Mouse (Mus musculus) thymus, adult 18-20 months (tissue): Measurements from ENCODE around the gene Ptgfrn.

Experiments
- DNase-seq, 2 experiments: peaks; one replicate each; pipeline ENCODE4 v3.0.0; 2022; ENCODE audit warnings: mixed read lengths in 2 of 2

The Ptgfrn gene

DNA sequence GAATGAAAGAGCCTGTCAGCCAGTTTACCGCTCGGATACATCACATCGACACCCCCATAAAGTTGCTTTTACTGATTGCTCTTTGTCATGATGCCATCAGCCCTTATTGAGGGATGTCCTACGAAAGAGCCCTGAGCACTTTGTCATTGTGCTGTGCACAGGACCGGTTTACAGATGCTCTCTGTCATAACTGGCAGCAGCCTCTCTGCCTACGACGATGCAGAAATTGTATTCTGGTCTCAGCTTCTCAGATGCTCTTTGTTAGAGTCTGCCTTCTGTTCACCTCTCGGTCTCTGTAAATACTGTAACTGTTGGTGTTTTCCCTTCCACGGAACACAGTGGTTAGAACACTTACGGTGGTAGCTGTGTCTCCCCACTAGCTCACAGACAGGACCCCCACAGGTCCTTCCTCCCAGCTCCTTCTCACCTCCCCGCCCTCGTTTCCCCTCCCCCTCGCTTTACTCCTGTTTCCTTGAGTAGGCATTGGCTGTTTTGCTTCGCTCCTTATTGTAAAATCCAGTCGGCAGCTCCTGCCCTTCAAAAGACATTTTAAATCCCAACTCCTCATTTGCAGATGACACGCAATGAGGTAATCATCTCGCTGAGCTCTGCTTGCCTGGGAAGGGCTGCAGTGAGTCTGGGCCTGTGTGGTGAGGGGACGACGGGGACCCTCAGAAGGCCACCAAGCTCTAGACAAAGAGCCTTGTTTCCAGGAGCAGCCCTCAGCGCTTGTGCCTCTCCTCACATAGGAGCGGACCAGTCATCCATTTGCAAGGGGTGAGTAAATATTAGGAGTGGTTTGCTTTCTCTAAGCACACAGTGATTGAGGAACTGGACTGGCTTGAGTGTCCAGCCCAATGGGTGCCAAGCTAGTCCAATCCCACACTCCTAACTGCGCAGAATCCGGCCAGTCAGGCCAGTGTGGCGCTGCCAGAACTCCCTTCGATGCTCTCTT lies 6.6 kb upstream of the Ptgfrn start:
- no peak for DNase-seq

DNA sequence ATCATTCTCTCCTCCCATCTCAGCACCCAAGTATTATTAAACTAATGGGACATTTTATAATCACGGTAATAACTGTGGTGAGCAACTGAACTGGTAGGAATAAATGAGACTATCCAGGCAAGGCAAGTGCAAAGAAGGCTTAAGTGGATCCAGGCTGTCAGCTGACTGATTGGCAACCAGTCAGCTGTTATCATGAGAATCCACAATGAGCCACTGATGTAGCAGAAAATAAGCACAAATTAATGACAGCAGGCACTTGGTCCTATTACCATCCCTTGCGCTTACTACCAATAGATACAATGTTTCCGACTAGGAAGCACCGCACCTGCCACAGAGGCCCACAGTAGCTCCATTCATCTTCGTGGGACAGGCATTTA lies 2.4 kb upstream of the Ptgfrn start:
- no peak for DNase-seq

DNA sequence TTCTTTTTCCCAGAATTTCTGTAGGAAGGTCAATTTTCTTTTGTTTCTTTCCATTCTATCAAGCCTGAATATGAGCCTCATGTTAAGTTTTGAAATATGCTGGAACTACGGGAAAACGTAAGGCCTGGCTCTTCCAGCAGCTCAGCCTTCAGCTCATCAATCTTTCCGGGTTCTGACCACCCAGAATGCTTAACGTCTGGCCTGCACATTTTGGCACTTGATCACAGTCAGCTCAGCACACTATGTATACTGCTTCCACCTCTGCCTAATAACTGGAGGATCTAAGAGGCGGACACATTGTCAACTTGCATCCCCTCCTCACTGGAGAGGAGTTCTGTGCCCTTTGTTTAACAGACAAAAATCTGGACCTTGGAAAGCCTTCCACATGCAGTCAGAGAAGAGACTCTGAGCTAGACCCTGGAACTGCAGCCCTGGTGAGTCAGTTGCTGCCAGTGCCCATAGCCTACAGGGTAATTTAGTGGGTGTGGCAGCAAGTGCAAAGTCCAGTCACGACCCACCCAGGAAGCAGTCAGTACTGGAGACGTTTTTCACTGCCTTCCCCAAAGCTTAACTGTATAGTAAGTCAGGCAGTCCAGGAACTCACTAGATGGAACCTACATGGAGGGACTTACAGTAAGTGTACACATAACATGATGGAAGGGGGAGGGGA lies 1.9 kb upstream of the Ptgfrn start:
- DNase-seq, result no peak

DNA sequence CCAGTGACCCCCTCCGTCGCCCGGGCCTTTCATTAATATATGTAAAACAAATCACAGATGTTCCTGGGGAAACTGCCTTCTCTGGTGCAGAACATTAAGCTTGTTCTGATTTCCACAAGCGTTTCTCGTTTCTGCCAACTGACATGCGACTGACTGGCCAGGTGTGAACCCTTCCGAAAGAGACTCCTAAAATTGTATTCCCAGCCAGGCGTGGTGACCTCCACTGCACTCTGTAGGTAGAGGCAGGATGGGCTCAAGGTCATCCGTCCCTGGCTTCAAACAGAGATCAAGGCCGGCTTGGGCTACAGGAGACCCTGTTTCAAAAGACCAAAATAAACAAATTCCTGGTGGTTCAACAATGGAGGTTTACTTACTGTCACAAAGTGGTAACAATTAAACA lies 1.2 kb upstream of the Ptgfrn start:
- no peak for DNase-seq

DNA sequence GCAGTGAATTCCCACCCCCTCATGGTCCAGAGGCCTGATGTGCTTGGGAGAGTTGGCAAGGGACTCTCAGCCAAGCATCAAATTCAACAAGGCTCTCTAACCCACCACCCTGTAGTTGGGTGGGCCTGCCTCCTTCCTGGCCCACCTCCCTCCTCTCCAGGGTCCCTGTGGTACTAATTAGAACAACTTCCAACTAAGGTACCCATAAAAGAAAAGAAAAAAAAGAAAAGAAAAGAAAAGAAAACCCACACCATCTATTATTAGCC lies 693 bp upstream of the Ptgfrn start:
- no peak for DNase-seq

DNA sequence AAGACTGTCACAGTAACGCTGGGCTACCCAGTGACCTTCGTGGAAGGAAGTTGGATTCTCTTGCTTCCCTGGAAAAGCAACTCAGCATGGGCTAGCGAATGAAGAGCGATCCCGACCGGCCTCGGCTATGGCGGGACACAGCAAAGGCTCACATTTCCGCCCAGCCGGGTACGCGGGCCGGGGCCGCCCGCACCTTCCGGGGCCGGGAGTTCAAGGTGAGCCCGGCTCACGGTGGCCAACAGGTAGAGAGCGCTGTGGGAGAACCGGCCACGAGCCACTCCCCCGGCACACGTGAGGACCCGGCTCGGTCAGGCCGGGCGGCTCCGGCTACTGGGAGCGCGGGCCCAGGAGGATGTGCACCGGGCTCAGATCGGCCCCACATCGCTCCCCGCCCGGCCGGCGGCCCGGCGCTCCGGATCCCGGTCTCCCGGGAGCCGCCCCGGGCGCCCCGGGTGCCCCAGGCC lies 488 bp downstream of the Ptgfrn start:
- DNase-seq, result peak; percentile 14 to 16

DNA sequence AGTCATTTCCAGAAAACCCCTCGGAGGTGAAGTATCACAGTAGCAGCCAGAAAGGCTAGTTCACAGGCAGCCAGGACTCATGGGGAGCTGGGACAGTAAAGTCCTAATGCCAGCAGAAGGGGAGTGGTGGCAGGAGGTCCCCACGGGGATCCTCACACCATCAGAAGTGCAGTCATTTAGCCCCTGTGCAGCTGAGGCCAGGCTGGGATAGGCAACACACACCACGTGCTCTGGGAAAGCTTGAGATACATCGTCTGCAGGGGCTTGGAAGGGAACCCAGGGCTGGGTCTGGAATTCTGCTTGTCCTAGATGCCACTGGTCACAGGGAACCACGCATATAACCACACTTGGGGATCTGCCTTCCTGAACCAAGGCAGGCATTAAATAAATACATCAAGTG lies 1.2 kb downstream of the Ptgfrn start:
- no peak for DNase-seq

DNA sequence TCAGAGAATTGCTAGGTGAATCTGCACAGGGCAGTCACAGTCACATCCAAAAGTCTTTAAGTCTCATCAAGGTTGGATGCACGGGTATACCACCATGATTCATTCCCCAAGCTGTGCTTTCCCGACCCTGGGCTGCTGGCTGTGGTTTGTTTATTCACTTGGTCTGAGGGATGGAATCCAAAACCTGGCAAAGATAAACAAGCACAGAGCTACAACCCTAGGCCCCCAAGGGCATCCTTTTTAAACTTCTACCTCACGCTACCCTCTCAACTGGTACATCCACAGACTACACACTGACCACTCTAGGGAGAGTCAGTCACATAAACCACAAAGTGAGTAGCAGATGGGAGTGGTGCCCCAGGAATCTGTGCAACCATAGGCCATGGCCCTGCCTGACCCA lies 1.8 kb downstream of the Ptgfrn start:
- no peak for DNase-seq

DNA sequence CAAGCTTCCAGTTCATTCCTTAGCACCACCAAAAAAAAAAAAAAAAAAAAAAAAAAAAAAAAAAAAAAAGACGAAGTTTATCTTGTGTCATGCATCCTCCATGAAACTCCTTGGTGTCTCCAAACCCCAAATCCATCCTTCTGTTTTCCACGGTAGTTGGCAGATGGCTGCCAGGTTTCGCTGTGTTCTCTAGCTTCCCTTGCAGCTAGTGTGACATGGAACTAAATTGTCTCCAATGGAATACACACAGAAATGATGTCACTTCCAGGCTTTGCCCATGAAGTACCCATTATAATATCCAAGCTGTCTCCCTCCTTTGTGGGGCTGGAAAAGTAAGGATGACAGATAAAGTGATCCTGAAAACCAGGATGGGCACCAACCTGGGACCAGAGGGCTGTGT lies 3.8 kb downstream of the Ptgfrn start:
- no peak for DNase-seq

DNA sequence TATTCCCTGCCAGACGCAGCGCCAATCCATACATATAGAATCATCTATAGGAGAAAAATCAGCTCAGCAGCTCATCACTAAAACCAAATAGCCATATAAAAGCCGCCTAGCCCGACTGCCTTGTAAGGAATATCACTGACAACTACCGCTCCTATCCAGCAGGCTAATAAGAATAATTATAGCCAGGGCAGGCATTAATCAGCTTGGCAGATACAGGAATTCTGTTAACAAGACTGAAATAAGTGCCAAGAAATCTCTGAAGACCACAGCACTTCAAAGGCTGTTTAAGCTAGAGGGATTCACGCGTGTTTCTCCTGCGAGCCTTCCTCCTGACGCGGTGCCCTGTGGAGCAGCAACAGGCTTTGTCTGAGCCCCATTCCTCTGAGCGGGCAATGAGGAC lies 4.6 kb downstream of the Ptgfrn start:
- DNase-seq, result no peak

DNA sequence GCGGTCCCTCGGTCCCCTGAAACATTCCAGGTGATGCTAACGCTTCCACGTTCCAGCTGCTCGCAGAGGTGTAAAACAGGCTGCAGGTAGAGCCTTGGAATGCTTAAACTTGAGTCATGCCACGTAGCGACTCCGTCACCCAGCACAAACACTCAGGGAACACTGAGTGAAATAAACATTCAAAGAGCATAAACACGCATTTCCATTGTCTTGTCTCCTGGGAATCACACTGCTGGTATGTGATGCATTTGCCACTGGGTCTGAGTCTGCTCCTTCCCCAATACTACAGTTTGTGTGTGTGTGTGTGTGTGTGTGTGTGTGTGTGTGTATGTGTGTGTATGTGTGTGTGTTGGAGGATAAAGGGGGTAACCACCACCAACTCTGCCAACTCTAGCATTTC lies 5.2 kb downstream of the Ptgfrn start:
- no peak for DNase-seq

DNA sequence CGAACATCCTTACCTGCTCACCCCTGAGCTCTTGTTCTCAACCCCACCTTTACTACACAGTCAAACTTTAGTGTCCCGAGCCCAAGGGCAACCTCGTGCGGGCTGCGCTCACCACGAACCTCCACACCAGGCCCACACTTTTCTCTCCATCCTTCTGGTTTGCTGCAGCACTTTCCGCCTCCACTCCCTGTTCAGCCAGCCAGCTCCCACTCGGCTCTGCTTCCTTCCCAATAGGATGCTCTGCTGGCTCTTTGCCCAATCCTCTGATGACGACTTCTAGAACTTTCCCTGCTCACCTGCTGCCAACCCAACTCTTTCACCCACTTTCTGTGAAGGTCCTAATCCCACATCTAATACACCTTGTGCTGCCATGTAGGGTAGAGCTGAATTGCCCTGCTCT lies 6.3 kb downstream of the Ptgfrn start:
- DNase-seq, result no peak

DNA sequence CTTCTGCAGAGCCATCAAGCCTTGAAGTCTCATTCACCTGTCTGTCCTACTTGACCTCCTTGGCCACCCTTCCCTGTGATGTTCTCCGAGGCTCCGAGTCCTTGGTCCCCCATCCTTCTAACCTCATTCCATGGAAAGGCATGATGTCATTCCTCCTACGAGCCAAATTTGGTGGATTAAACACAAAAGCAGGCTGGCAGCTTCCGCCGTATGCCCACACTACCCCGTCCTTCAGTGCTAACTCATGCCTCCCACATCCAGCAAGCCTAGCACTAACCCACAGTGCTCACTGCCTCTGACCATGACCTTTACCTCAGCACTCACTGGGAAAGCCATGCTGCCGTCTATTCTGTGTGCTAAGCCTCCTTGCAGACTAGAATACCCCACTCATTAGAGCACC lies 8.0 kb downstream of the Ptgfrn start:
- no peak for DNase-seq

DNA sequence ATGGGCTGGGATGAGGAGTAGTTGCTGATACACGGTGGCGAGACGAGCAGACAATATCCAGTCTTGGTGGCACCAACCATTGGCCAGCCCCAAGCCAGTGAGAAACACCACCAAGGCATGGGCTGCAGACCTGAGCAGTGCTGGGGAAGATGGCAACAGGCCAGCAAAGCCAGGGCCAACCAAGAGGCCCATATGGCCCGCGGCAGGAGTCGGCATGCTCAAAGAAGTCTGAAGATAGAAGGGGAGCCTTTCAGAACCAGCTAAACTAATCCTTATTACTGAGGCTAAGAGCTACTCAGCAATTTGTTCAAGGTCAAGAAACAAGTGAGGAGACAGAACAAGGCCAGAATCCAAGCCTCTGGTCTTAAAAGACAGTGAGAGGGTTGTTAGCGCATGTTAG lies 8.9 kb downstream of the Ptgfrn start:
- no peak for DNase-seq

DNA sequence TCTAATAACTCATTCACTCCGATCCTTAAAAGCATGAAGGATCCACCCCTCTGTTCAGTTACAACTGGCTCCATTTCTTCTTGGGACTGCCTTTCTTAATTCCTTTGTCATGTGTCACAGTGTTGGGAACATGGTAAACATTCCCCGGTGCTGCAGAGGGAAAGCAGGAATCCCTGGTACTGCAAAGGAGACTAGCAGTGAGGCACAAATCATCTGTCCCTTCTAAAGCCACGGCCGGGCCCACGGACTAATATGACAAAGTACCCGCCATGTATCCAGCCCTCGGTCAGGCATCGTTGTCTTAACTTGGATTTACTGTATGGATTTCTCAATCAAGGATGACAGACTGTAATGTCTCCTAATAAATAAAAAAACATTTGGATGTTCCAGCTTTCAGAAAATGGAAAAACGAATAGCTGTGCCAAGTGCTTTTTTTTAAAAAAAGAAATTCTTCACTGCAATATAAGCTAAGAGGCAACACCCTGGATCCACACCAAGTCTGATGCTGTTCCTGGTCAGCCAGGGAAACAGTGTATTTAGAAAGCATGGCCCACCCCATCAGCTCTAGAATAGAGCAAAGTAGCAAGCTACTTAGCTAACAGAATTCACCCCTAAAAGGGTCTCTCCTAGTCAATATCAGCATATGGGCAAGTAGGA lies 10.2 kb downstream of the Ptgfrn start:
- no peak for DNase-seq

DNA sequence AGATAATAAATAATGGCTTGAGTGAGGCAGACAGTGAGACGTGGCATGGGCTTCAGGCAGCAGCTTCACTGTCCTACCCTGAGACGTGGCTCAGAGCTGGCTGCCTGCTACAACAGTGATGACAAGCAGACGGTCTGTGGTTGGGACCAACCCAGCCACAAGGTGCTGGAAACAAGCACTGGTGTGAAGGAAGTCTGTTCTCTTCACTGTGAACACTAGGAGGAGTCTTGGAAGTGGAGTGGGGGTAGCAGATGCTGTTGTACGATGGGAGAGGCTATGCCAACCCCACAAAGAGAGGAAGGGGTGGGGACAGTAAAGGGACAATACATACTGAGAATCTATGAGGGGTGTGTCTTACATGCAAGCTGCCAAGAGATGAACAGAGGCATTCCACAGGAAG lies 12.0 kb downstream of the Ptgfrn start:
- DNase-seq, result no peak

DNA sequence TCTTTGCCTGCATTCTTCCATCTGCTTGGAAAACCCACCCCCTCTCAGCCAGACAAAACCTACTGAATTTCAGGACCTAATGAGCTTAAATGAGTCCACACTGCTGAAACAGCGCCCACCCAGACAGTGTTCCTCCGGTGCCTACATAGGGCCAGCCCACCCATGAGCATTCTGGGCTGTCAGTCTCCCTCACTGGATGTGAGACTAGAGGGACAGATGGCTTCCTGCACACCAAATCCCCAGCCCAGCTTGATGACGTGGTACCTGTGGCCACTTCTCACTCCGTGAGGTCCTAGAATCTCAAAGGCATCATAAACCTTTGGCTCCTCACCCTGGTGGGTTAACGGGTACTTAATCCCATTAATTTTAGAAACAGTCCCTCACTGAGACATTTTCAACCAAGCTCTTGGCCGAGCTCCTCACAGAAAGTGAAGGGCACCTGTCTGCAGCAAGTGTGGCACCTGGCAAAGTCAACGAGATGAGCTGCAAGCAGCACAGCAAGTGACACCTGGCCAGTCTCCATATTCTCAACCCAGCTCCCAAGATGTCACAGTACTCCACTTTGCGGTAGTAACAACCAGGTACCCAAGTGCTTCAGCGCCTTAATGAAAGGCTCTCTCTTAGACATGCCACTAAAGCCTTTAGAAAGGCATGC lies 12.8 kb downstream of the Ptgfrn start:
- DNase-seq, result no peak

DNA sequence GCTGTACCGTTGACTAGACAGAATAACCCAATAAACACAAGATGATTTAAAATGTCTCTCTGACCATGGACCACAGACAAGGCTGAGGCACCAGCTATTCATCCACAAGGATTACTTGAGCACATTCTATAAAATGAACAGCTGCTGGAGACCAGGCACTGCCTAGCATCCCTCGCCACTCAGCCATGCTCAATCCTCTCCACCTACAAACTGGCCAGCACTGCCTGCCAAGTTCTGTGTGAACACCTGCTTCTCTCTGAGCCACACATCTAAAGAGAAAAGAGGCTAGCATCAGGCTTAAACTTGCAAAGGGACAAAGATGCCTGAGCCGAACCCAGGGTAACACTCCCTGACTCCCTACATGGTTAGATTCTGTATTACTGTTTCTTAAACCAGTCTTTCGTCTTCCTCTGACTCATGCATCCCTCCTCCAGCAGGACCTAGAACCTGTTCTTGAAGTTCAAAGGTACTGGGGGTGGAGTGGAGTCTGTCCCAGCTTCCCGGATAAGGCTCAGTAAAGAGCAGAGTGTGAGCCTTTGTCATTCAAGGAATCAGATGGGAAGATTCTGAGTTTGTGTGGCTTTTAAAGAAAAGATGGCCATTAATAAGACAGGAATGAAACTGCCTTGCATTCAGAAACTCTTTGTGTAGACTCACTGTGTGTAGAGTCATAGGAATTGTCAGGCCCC lies 14.2 kb downstream of the Ptgfrn start:
- DNase-seq, result no peak

DNA sequence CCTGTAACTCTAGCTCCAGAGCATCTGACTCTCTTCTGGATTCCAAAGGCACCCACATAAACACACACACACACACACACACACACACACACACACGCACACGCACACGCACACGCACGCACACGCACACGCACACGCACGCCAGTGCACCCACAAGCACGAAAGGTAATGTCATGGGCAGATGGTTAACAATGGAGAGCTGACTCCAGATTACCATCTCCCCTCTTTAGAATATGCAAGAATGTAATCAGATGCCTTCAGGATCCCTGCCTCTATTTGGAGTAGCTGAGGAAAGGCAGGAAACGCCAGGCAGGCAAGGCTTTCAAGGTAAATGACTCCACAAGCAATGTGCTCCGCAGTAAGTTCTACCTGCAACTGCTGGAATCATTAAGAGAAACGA lies 17.9 kb downstream of the Ptgfrn start:
- DNase-seq, result no peak

DNA sequence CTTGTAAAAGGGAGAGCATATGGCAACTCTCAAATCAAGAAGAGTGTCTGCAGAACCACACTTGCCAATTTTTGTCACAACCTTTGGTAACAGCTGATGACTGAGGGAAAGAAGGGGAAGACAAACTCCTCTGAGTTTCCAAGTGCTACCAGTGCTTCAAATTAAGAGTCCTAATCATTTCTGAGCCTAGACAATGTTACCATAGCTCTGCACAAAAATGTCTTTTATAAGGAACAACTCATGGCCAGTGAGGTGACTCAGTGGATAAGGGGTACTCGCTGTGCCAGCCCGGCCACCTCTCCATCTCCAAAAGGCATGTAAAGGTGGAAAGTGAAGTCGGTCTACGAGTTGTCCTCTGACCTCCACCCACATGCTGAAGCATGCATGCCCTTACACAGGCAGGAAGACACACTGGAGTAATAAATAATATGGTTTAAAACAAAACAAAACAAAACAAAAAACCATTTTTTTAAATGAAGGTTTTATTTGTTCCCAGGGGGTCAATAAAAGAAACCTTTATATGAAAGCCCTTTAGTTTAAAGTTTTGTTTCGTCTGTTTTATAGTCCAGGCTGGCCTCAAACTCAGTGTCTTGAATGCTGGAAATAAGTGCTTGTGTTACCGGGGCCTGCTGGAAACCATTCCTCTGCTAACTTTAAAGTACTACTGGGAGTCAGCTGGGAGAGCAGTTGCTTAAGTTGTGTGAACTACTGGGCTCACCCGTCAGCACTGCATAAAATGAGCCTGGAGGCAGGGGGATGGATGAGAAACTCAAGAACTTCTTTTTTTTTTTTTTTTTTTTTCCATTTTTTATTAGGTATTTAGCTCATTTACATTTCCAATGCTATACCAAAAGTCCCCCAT lies 23.3 kb downstream of the Ptgfrn start:
- DNase-seq, result no peak

DNA sequence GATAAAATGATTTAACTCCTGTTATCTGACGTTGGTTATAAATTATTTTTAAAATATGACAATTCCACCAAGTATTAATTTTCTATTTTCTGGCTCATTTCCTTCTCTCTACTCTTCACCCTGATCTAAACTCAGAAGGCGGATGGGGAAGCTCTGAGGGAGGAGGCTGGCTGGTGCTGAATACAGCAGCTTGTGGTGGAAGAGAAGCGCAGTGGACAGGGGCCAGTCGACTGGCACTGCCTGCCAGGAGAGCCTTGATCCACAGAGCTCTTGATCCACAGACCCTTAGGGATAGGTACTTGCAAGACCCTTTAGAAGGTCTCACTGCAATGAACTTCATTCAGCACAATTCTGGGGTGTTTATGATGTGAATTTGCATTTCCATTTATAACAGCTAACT lies 29.2 kb downstream of the Ptgfrn start:
- no peak for DNase-seq

DNA sequence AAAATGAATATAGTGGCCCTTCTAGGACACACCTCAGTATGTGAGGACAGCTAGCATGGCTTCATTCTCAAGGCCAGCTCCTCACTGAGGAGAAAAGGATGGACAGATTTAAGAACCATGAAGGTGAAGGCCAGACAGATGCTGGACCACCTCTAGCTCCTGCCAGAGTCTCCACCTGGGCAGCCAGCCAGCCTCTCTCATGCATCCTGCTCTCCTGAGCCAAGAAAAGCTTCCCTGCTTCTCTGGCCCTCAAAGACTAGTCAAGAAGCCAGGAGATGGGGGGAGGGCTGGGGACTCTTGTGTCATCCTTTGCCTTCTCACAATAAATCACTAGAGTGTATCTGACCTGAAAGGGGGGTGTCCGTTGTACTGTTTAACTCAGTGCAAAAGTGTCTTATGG lies 31.7 kb downstream of the Ptgfrn start:
- no peak for DNase-seq
